Mouse (Mus musculus) liver, embryonic 14.5 days (tissue): Measurements from ENCODE around the gene Upb1. TPM values are rescaled to one million over a fixed set of nuclear protein-coding genes. Genes with fewer than 3 reads are reported as not detected.

ENCODE experiments used
- ATAC-seq: fragments of 200-750 bp; cut with Nextera tagmentation; 2 replicates; pipeline ENCODE4 v1.8.0; 2017; ENCODE audit warnings: moderate number of reproducible peaks, mild to moderate bottlenecking, moderate library complexity; ENCODE audit not compliant: insufficient read depth
- DNase-seq, 3 experiments: peaks; one replicate each; pipeline ENCODE4 v3.0.0-alpha.2; 2012 to 2013; ENCODE audit warnings: low read depth in 3 of 3, low spot score in 3 of 3
- H3K27ac ChIP-seq: fragments of 300-500 bp; sonication (generic); 2 replicates; pipeline ENCODE4 v1.5.1; 2014; ENCODE audit warnings: moderate library complexity, mild to moderate bottlenecking, control low read depth, inconsistent platforms
- H3K27me3 ChIP-seq: fragments of 300-500 bp; sonication (generic); 2 replicates; pipeline ENCODE4 v1.6.1; 2014; ENCODE audit warnings: mild to moderate bottlenecking, low read length, moderate library complexity; ENCODE audit not compliant: control insufficient read depth, insufficient read depth
- H3K36me3 ChIP-seq: fragments of 300-500 bp; sonication (generic); replicated peaks from 2 replicates; pipeline ENCODE4 v1.6.1; 2014; ENCODE audit warnings: low read depth; ENCODE audit not compliant: control insufficient read depth, insufficient read depth
- H3K4me1 ChIP-seq, 2 experiments: fragments of 200-500 bp in 1 of 2; fragments of 300-500 bp in 1 of 2; sonication (generic) in 1 of 2; replicated peaks; 2 replicates each; pipeline ENCODE4 v1.6.1; 2012 to 2014; ENCODE audit warnings: antibody characterized with exemption in 1 of 2, inconsistent platforms in 1 of 2, low read length in 1 of 2; ENCODE audit not compliant: control insufficient read depth in 2 of 2, insufficient read depth in 2 of 2
- H3K4me2 ChIP-seq: fragments of 300-500 bp; sonication (generic); 2 replicates; pipeline ENCODE4 v1.6.1; 2014; ENCODE audit warnings: low read depth, mild to moderate bottlenecking, control low read depth, moderate library complexity
- H3K4me3 ChIP-seq, 2 experiments: fragments of 200-500 bp in 1 of 2; fragments of 300-500 bp in 1 of 2; sonication (generic) in 1 of 2; 2 replicates each; pipeline ENCODE4 v1.5.1; 2012 to 2014; ENCODE audit warnings: low read depth in 2 of 2, low read length in 2 of 2, mild to moderate bottlenecking in 2 of 2, control low read depth in 1 of 2, inconsistent platforms in 1 of 2, moderate library complexity in 1 of 2; ENCODE audit not compliant: insufficient read depth in 1 of 2
- H3K9ac ChIP-seq: fragments of 300-500 bp; sonication (generic); replicated peaks from 2 replicates; pipeline ENCODE4 v1.6.1; 2014; ENCODE audit warnings: mild to moderate bottlenecking, control low read depth, moderate library complexity
- H3K9me3 ChIP-seq: fragments of 300-500 bp; sonication (generic); 2 replicates; pipeline ENCODE4 v1.6.1; 2016; ENCODE audit warnings: low read length, mixed read lengths; ENCODE audit not compliant: control insufficient read depth
- CTCF ChIP-seq: IDR thresholded peaks from 2 replicates; pipeline ENCODE4 v1.5.1; 2016; ENCODE audit warnings: antibody characterized with exemption, low read depth, control low read depth
- EP300 ChIP-seq: IDR thresholded peaks from 2 replicates; pipeline ENCODE4 v1.6.1; 2016; ENCODE audit warnings: antibody characterized with exemption, low read depth
- WGBS: fragments of 180-500 bp; shearing (Covaris S2); extraction: QIAGEN DNeasy Blood & Tissue Kit; methylation state at CpG from one replicate; pipeline ENCODE4 v1.1.7; 2014; ENCODE audit not compliant: insufficient replicate concordance; 5-methylcytosine and 5-hydroxymethylcytosine counted together
- polyA plus RNA-seq, 2 experiments: library from polyadenylated mRNA; depleted of rRNA in 1 of 2; stranded (reverse) in 1 of 2; unstranded in 1 of 2; fragments of >200 nt; fragmentation: Nextera tagmentation in 1 of 2; extraction: Ambion mirVana in 1 of 2; gene quantifications; 2 replicates each; pipeline versions ENCODE4 v1.2.1 to v1.2.3; 2012 to 2014

Upb1 gene
- polyA plus RNA-seq, 2 experiments: 8.8 to 20.1 TPM

DNA sequence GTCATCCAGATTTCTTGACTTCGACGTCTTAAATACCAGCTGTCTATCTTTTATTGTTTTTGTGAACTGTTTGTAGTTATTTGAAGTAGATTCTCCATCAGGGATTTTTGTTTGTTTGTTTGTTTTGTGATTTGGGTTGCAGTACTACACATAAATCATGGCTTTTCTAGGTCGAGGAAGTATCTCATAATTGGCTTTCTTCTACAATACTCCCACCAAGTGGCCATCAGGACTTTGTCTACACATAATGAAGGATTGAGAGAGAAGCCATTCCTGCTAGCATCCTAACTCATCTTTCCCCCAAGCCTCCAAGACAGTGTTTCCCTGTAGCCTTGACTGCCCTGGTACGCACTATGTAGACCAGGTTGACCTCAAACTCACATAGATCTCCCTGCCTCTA, 10.1 kb upstream of the Upb1 start:
- TF ChIP-seq CTCF: no peak
- no peak for TF ChIP-seq EP300
- H3K4me3 ChIP-seq: no peak overlapping the region
- H3K4me1 ChIP-seq: no peaks in the 10 kb centered on the region
- no peaks in the 10 kb centered on the region for H3K9me3 ChIP-seq
- ATAC-seq (no peak), DNase-seq (no peak)
- no peak overlapping the region for H3K9ac ChIP-seq
- no peaks in the 10 kb centered on the region for H3K27me3 ChIP-seq
- no peak overlapping the region for H3K4me2 ChIP-seq
- H3K36me3 ChIP-seq: no peaks in the 10 kb centered on the region
- H3K27ac ChIP-seq: no peak overlapping the region
- WGBS: 58% methylated on average over 4 of the region's 4 CpGs

DNA sequence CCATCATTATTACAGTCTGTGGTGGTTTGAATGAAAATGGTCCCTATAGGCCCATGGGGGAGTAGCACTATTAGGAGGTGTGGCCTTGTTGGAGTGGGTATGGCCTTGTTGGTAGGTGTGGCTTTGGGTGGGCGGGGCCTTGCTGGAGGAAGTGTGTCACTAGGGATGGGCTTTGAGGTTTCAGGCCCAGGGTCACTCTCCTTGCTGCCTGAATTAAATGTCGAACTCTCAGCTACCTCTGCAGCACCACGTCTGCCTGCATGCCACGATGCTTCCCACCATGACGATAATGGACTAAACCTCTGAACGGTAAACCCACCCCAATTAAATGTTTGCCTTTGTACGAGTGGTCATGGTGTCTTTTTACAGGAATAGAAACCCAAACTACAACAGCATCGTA, 6.1 kb upstream of the Upb1 start:
- H3K27me3 ChIP-seq: no peaks in the 10 kb centered on the region
- TF ChIP-seq EP300 (no peak), CTCF (no peak)
- no peak overlapping the region for H3K4me3 ChIP-seq
- H3K4me1 ChIP-seq: peaks cover 0 to 7% of the 10 kb centered on the region in 2 experiments; a peak in 1 of 4 replicates
- H3K27ac ChIP-seq: no peak overlapping the region
- H3K9ac ChIP-seq: no peak overlapping the region
- H3K4me2 ChIP-seq: no peak overlapping the region
- ATAC-seq: no peak
- DNase-seq: no peak
- H3K9me3 ChIP-seq: no peaks in the 10 kb centered on the region
- no peaks in the 10 kb centered on the region for H3K36me3 ChIP-seq
- WGBS: 66% methylated on average over 8 of the region's 8 CpGs

DNA sequence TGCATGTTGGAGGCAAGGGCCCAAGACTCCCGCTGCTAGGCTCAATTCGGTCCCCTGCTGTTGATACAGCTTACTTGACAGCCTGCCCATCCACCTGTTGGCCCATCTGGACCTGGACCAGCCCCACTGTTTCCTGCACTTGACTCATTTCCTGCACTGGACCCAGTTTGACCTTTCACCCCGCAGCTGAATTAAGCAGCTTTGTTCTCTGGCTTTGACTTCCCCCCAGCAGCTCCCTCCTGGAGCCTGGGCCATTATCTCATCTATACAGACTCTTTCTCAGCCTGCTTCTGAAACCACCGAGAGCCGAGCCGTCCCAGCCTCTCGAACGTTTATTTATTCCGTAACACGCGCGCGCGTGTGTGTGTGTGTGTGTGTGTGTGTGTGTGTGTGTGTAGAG, 3.9 kb upstream of the Upb1 start:
- Histone ChIP-seq H3K9me3 (no peaks in the 10 kb centered on the region), H3K4me3 (no peak overlapping the region), H3K27ac (no peak overlapping the region), H3K27me3 (no peaks in the 10 kb centered on the region), H3K9ac (no peak overlapping the region), H3K4me1 (peaks cover 0 to 7% of the 10 kb centered on the region in 2 experiments; a peak in 1 of 4 replicates), H3K36me3 (no peaks in the 10 kb centered on the region), H3K4me2 (peak overlapping the region; percentile 1; the same call in 1 of the 2 replicates)
- ATAC-seq (peak; percentile 51; the same call in 1 of the 2 replicates), DNase-seq (no peak)
- WGBS: 11% methylated on average over 14 of the region's 14 CpGs
- TF ChIP-seq EP300 (no peak), CTCF (no peak)

DNA sequence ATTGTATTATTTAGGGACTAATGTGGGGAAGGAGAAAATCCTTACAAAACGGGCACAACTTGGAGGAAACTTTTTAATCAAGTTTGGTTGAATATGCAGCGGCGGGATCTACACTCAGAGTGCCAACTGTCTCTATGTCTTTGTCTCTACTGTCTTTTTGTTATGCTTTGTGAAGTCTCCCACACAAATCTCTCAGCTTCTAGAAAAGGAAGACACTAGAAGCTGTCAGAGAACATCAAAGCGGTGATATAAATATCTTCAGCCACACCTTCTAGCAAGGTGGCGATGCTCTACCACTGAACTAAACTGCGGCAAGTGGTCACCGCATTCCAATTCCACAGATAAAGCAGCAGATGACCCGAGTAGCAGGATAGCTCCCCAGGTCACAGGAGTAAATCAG, 5.0 kb downstream of the Upb1 start:
- ATAC-seq: no peak
- no peaks in the 10 kb centered on the region; a peak in 2 of 4 replicates for H3K4me1 ChIP-seq
- 75% methylated on average over 8 of the region's 8 CpGs for WGBS
- no peaks in the 10 kb centered on the region for H3K27me3 ChIP-seq
- no peaks in the 10 kb centered on the region for H3K9me3 ChIP-seq
- no peak overlapping the region for H3K9ac ChIP-seq
- H3K4me2 ChIP-seq: no peak overlapping the region
- TF ChIP-seq EP300: no peak
- TF ChIP-seq CTCF: no peak
- no peaks in the 10 kb centered on the region for H3K36me3 ChIP-seq
- no peak for DNase-seq
- no peak overlapping the region for H3K4me3 ChIP-seq
- H3K27ac ChIP-seq: no peak overlapping the region

DNA sequence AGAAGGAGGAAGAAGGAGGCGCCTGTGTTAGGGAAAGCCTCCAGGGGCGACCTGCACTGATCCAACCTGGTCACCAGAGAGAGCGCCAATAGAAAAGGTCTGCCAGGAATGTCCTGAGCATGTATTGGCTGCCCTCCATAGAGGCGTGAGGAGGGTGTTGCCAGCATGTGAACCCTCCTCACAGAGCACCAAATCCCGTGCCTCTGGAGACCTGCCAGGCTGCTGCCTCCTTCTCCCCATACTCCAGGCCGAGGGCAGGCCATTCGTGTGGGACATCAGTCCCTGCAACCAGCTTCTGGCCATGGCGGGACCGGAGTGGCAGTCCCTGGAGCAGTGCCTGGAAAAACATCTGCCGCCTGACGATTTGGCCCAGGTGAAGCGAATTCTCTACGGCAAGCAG, 5.8 kb downstream of the Upb1 start:
- DNase-seq: no peak
- H3K27ac ChIP-seq: no peak overlapping the region

More for the DNA sequence above, 5.8 kb downstream of the Upb1 start:
- WGBS: 54% methylated on average over 13 of the region's 13 CpGs
- H3K4me2 ChIP-seq: no peak overlapping the region
- peak; percentile 47; the same call in 1 of the 2 replicates for ATAC-seq
- H3K27me3 ChIP-seq: no peaks in the 10 kb centered on the region
- no peaks in the 10 kb centered on the region for H3K36me3 ChIP-seq
- H3K4me1 ChIP-seq: no peaks in the 10 kb centered on the region; a peak in 2 of 4 replicates
- no peak for TF ChIP-seq CTCF
- no peak for TF ChIP-seq EP300
- no peak overlapping the region for H3K9ac ChIP-seq
- H3K9me3 ChIP-seq: no peaks in the 10 kb centered on the region
- no peak overlapping the region for H3K4me3 ChIP-seq
